Mouse (Mus musculus) c-Kit-positive CD71-negative TER-119-negative erythroid progenitor cells, embryonic 14.5 days (primary cell): ENCODE results near the gene Ppm1b.

ENCODE experiments used
- DNase-seq: peaks from one replicate; pipeline ENCODE4 v3.0.0-alpha.2; 2013; ENCODE audit warnings: low read depth

The Ppm1b gene

DNA sequence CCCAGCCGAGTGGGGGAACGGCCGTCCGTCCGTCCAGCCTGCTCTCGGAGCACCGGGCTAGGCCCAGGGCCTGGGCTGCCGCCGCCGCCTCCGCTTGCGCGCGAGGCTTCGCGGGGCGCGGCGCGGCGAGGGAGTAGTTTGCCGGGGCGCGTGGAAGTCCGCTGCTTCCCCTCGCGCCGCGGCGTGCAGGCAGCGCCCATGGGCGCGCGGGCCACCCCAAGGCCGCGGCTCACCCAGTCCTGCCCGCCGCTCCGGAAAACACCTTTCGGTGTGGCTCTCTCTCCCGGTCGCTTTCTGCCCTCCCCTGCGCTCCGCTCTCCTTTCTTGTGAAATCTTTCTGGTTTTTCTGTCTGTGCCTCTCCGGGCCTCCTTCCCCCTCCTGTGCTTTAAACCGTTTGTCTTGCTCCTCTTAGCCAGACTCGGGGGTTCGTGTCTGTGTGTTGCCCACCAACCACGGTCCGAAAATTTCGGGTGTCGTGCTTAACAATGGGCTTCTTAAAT is 1.9 kb downstream of the Ppm1b start:
- no peak for DNase-seq

- DNase-seq: no peak
Measured at GRCm38 (mm10) chr17:84958986-84959664, 2.6 kb downstream of the Ppm1b start.

DNA sequence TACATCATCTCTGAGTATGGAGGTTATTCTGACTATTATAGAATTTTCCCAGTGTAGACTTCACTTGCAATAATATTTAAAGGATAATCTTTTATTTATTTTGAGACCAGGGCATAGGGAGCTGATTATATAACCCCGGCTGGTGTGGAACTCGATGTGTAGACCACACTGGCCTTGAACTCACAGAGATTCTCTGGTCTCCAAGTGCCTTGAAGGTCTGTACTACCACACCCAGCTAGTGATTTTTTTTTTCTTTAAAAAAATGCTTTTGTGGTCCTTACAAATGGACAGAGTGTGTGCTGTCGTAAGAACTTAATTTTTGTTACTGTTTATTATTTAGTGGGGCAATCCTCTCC is 3.1 kb downstream of the Ppm1b start:
- no peak for DNase-seq

DNA sequence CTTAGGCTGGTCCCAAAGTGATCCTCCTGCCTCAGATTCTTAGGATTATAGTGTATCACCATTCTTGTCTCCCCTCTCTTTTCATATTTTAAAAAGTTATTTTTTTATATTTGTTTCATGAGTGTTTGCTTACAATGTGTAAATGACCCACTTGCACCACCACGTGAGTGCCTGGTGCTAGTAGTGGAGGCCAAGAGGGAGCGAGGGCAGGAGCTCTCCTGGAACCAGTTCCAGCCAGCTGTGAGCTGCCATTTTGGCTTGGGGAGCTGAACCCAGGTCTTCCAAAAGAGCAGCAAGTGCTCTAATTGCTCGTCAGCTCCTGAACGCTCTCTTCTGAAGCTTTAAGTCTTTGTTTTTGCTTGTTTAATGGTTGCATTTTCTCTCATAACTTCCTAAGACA is 3.6 kb downstream of the Ppm1b start:
- DNase-seq: no peak

GRCm38 (mm10) chr17:84962046-84962445 is 5.5 kb downstream of the Ppm1b start:
- DNase-seq: no peak

DNA sequence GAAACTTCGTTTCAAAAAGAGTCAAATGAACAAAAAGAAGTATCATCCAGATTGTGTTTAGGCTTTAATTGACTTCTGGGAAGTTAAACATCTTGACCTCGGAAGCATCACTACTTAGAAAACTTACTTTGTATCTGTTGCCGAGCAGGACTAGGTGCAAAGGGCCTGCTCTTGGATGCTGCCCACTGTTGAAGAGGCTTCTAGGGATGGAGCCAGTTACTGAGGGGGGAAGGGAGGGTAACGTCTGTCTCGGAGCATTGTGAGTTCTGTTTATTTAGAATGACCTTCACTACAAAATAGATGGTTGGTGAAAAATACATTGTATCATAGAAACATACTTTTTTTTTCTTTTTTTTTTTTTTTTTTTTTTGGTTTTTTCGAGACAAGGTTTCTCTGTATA is 7.1 kb downstream of the Ppm1b start:
- DNase-seq: no peak

GRCm38 (mm10) chr17:84966231-84966630 is 9.7 kb downstream of the Ppm1b start:
- DNase-seq: no peak

GRCm38 (mm10) chr17:84967045-84967444 is 10.5 kb downstream of the Ppm1b start:
- no peak for DNase-seq

DNA sequence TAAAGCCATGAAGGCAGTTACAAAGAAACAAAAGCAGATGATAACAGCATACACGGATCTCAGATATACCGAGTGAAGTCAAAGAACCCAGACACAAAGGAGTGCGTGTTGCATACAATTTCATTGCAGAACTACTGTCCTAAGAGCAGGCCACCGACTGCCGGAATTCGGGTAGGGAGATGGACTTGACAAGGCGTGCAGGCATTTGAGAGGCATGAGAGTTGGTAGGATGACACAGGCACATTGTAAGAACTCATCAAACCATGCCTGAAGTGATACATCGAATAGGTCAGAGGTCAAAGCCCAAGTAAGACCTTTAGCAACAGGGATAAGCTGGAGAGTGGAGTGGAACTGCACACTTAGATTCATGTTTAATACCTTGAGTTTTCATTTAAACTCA is 13.4 kb downstream of the Ppm1b start:
- DNase-seq: no peak

- DNase-seq: no peak
Measured at GRCm38 (mm10) chr17:84981721-84982120, 25.2 kb downstream of the Ppm1b start.

DNA sequence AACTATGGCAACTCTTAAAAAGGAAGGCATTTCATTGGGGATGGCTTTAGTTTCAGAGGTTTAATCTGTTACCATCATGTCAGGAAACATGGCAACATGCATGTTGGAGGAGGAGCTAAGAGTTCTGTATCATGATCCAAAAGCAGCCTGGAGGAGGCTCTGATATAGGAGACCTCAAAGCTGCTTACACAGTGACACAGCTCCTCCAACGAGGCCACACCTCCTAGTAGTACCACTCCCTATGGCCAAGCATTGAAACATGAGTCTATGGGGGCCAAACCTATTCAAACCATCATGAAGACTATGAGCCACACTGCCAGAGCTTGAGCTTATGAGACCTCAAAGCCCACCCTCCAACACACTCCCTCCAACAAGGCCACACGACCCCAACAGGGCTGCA is 26.2 kb downstream of the Ppm1b start:
- DNase-seq: no peak

DNA sequence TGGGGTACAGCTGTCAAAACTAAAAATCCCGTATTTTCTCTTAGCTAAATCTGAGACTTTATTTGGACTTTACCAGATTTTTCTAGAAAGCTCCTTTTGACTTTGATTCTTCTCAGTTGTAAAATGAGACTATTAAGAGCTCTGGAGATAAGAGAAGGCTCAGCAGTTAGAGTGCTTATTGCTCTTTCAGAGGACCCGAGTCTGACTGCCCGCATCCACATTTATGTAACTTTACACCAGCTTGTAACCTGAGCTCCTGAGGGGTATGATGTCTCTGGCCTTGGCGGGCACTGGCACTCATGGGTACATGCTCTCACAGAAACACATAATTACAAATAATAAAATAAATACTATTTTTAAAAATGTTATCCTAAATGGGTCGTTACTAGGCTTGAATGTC is 29.8 kb downstream of the Ppm1b start:
- no peak for DNase-seq

GRCm38 (mm10) chr17:84987834-84988410 is 31.4 kb downstream of the Ppm1b start:
- DNase-seq: no peak

DNA sequence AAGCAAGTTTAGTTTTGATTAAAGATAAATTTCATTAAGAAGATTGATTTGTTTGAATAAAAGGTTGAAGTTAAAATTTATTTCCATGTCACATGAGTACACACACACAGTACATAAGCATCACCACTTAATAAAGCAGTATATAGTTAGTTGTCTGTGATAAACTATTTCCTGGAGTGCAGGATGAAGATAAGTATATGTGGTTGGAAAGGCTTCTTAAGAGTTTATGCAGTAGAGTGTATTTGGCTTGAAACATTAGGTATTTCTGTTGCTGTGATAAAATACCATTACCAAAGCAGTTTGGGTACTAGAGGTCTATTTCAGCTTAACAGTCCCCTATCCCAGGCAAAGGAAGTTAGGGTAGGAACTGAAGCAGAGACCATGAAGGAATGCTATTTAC is 32.0 kb downstream of the Ppm1b start:
- DNase-seq: no peak

DNA sequence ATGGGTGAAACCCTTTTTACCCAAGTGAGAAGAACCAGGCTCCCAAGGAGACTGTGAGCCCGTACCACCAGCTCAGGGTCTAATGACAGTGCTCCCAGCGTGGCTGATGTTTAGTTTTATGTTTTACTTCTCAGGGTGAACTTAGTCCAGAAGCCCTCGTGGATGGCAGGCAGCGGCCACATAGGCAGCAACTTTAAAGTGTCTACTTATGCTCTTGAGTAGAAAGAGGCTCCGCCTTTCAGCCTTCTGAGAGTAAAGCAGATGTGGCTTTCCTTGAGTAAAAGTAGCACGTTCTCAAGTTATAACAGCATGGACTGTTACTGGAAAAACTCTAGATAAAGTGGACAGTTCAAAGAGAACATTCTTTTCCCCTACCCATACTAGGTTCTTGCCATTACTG is 39.3 kb downstream of the Ppm1b start:
- no peak for DNase-seq

- no peak for DNase-seq
Measured at GRCm38 (mm10) chr17:84997639-84998038, 41.1 kb downstream of the Ppm1b start.

DNA sequence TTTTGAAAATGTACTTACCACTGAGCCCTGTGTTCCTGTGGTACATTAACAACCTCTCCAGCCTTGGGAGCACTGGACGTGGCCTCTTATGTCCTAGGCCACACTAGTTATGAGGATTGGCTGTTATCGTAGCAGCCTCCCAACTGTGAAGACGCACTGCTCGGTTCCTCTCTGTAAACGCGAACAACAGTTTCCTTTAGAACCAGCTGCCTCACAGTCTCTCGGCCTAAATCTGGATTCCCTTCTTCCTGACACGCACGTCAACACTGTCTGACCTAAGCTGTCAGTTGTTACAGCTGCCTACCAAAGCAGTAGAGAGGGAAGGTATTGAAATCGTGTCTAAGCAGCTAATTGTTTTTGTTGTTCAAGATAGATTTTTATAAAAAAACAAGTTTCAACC is 43.1 kb downstream of the Ppm1b start:
- no peak for DNase-seq

GRCm38 (mm10) chr17:85013485-85013884 is 56.9 kb downstream of the Ppm1b start:
- no peak for DNase-seq

GRCm38 (mm10) chr17:85014632-85015031 is 58.1 kb downstream of the Ppm1b start:
- no peak for DNase-seq

GRCm38 (mm10) chr17:85018344-85018743 is 61.8 kb downstream of the Ppm1b start:
- DNase-seq: no peak

GRCm38 (mm10) chr17:85018794-85019193 is 62.3 kb downstream of the Ppm1b start:
- peak; percentile 38 for DNase-seq

DNA sequence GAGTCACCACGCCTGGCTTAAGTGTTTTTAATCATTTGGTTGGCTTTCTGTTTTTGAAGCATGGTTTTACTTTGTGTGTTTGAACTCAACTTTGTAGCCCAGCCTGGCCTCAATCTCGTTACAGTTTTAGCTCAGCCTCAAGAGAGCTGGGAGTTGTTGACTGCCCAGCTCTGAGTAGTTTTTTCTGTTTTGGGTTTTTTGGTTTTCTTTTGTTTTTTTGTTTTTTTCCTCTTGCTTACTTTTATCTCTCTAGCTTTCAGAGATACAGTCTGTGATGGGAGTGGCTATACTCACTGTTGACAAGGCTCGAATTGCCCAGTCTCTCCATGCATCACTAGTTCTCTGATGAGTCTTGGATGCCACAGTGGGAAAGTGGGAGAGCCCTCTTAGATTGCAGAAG is 63.8 kb downstream of the Ppm1b start:
- no peak for DNase-seq

- peak; percentile 75 for DNase-seq
Measured at GRCm38 (mm10) chr17:85023247-85024167, 67.0 kb downstream of the Ppm1b start.
